Mouse (Mus musculus): ENCODE results near the gene Rnf19b.

- TF ChIP-seq GATA1 (IDR thresholded peaks at IDR 0.05; ENCODE audit: low read length) = no peak
- TF ChIP-seq TAL1 (IDR thresholded peaks at IDR 0.05; ENCODE audit: low read length) = no peak
Observed at GRCm38 (mm10) chr4:129050901-129051417, 7.1 kb upstream of the Rnf19b start.

Measured in erythroblast, embryonic 14.5 days (primary cell).